Comparison of ENCODE assay signal across 7 mouse cellular contexts in genomic region chr9:37053041-37053440, GRCm38 (mm10).
DNase-seq lines count a peak whose midpoint lies in the region; ATAC-seq and TF ChIP-seq lines count a peak whose summit lies in the region.

No protein-coding gene starts in this region.

- no peak for ATAC-seq in heart, embryonic 16.5 days (replicated peaks; ENCODE audit: extremely low read depth, insufficient read depth, low FRiP score)
- ATAC-seq in limb, embryonic 14.5 days (ENCODE audit: low FRiP score, low read depth), result peak; percentile 51

- H3K4me1 ChIP-seq in CH12.LX (ENCODE audit: control insufficient read depth in 1 of 2, insufficient read depth in 2 of 2), result 0 out of 4 replicates have a peak, but pooled peaks cover 0 to 4% of the 10 kb centered on the region in 2 experiments
- peaks cover 13% of the 10 kb centered on the region for H3K4me1 ChIP-seq in heart, embryonic 16.5 days (ENCODE audit: control insufficient read depth, insufficient read depth, low read length)
- peaks cover 39% of the 10 kb centered on the region for H3K4me1 ChIP-seq in limb, embryonic 14.5 days (ENCODE audit: control insufficient read depth, insufficient read depth, low read length)

- in situ Hi-C loops in CH12.LX (cut with MboI; ENCODE audit: low pct_ligation_motif_present, low pct_unique_long_range_greater_than_20kb, low sequenced_read_pairs), result no loop called here

- H3K4me3 ChIP-seq in CH12.LX (replicated peaks in 1 of 3; ENCODE audit: low read depth in 2 of 3, low read length in 2 of 3, poor library complexity in 1 of 3), result no peak overlapping the region
- no peak overlapping the region for H3K4me3 ChIP-seq in heart, embryonic 16.5 days (ENCODE audit: low read length)
- no peak overlapping the region for H3K4me3 ChIP-seq in limb, embryonic 14.5 days (replicated peaks; ENCODE audit: low read length)

- H3K79me2 ChIP-seq in CH12.LX (replicated peaks; ENCODE audit: control insufficient read depth, extremely low read depth, insufficient read depth, poor library complexity, severe bottlenecking), result no peaks in the 10 kb centered on the region

- DNase-seq in CH12.LX (ENCODE audit: extremely low read depth) (no peak), MN1 (ENCODE audit: low spot score) (no peak)
- peak; percentile 43 for DNase-seq in embryo, embryonic 10 days (ENCODE audit: low spot score)
- DNase-seq in limb, embryonic 14.5 days (ENCODE audit: low spot score), result peak; percentile 75
- no peak for DNase-seq in layer of hippocampus, postnatal 10 days (ENCODE audit: low spot score in 2 of 2)
- no peak for DNase-seq in c-Kit-positive CD71-positive TER-119-positive erythroid progenitor cells, embryonic 14.5 days (ENCODE audit: low spot score)

- H3K27ac ChIP-seq in CH12.LX (ENCODE audit: insufficient read depth, low read depth), result no peak overlapping the region
- H3K27ac ChIP-seq in heart, embryonic 16.5 days (ENCODE audit: low read length), result no peak overlapping the region
- H3K27ac ChIP-seq in limb, embryonic 14.5 days (replicated peaks; ENCODE audit: low read depth, low read length), result peak overlapping the region; percentile 75; the same call in 1 of the 2 replicates

- peak overlapping the region; percentile 25; the same call in 1 of the 2 replicates for H3K9ac ChIP-seq in CH12.LX (ENCODE audit: insufficient read depth, low read depth)
- no peak overlapping the region for H3K9ac ChIP-seq in heart, embryonic 16.5 days (ENCODE audit: low read length)
- no peak overlapping the region for H3K9ac ChIP-seq in limb, embryonic 14.5 days (ENCODE audit: low read depth, low read length, severe bottlenecking)

- H3K27me3 ChIP-seq in CH12.LX (replicated peaks), result peaks cover 11% of the 10 kb centered on the region
- no peaks in the 10 kb centered on the region for H3K27me3 ChIP-seq in heart, embryonic 16.5 days (ENCODE audit: control insufficient read depth, insufficient read depth, low read length)
- no peaks in the 10 kb centered on the region for H3K27me3 ChIP-seq in limb, embryonic 14.5 days (ENCODE audit: control insufficient read depth, insufficient read depth, low read length)

- TF ChIP-seq CTCF in CH12.LX (conservative IDR thresholded peaks at IDR 0.05 in 1 of 2, IDR thresholded peaks at IDR 0.05 in 1 of 2; ENCODE audit: low read depth in 2 of 2, low read length in 2 of 2), result no peak

- H3K4me2 ChIP-seq in CH12.LX (ENCODE audit: insufficient read depth, low read depth, poor library complexity, severe bottlenecking), result peak overlapping the region; percentile 84
- peak overlapping the region; percentile 29; the same call in 1 of the 2 replicates for H3K4me2 ChIP-seq in heart, embryonic 16.5 days (ENCODE audit: low read depth, low read length)
- peak overlapping the region; percentile 46 for H3K4me2 ChIP-seq in limb, embryonic 14.5 days (replicated peaks; ENCODE audit: low read depth, low read length, severe bottlenecking)

- TF ChIP-seq POLR2A in CH12.LX (IDR thresholded peaks at IDR 0.05; ENCODE audit: low read depth, low read length), result no peak
- TF ChIP-seq POLR2A in limb, embryonic 14.5 days (IDR thresholded peaks at IDR 0.05; ENCODE audit: borderline replicate concordance, extremely low read depth, insufficient read depth, insufficient read length), result no peak

- dilution Hi-C loops in CH12.LX (cut with MboI; ENCODE audit: extremely low pct_ligation_motif_present, extremely low pct_unique_long_range_greater_than_20kb, low sequenced_read_pairs), result no loop called here

- TF ChIP-seq RAD21 in CH12.LX (IDR thresholded peaks at IDR 0.05; ENCODE audit: low read depth, low read length), result no peak

- WGBS in heart, embryonic 16.5 days, result 55% methylated on average over 6 of the region's 6 CpGs
- WGBS in limb, embryonic 14.5 days, result 16% methylated on average over 6 of the region's 6 CpGs

- H3K9me3 ChIP-seq in CH12.LX (replicated peaks; ENCODE audit: low read length), result no peaks in the 10 kb centered on the region
- H3K9me3 ChIP-seq in heart, embryonic 16.5 days (replicated peaks; ENCODE audit: control insufficient read depth, low read length), result no peaks in the 10 kb centered on the region
- no peaks in the 10 kb centered on the region for H3K9me3 ChIP-seq in limb, embryonic 14.5 days (ENCODE audit: control insufficient read depth, low read length)

- no peaks in the 10 kb centered on the region for H3K36me3 ChIP-seq in CH12.LX (replicated peaks in 1 of 2; ENCODE audit: control insufficient read depth in 1 of 2, insufficient read depth in 1 of 2, low read length in 1 of 2)
- H3K36me3 ChIP-seq in heart, embryonic 16.5 days (ENCODE audit: control insufficient read depth, insufficient read depth), result no peaks in the 10 kb centered on the region
- H3K36me3 ChIP-seq in limb, embryonic 14.5 days (ENCODE audit: control insufficient read depth, insufficient read depth, low read length), result no peaks in the 10 kb centered on the region

- no peak for TF ChIP-seq EP300 in CH12.LX (IDR thresholded peaks at IDR 0.05; ENCODE audit: low read length)

TF ChIP-seq in CH12.LX, 34 proteins besides CTCF, POLR2A, EP300 and RAD21:
- TF ChIP-seq TCF12 (IDR thresholded peaks at IDR 0.05; ENCODE audit: low read depth, low read length), result 0 out of 2 replicates have a peak, but pooled peaks have one; percentile 18
- TF ChIP-seq ZKSCAN1 (IDR thresholded peaks at IDR 0.05; ENCODE audit: borderline replicate concordance, low read depth, low read length), result no peak

Comparison
In these comparisons a context has a peak if more than half of its experiments do, and no peak if none do; other contexts are left out.
1. DNase-seq: peak in embryo, embryonic 10 days (single experiment) and limb, embryonic 14.5 days (single experiment); none in CH12.LX (single experiment), layer of hippocampus, postnatal 10 days (0 of 2), MN1 (single experiment) and c-Kit-positive CD71-positive TER-119-positive erythroid progenitor cells, embryonic 14.5 days (single experiment).
2. H3K4me2 ChIP-seq: peak in every context shown above with its lines; median percentile 84 in CH12.LX; 46 in limb, embryonic 14.5 days; 29 in heart, embryonic 16.5 days.